Mouse (Mus musculus) limb, embryonic 10.5 days (tissue): Measurements from ENCODE around the gene Krtap5-4. TPM values are rescaled to one million over a fixed set of nuclear protein-coding genes. Genes with fewer than 3 reads are reported as not detected.
"Not testable (repeated sequence)": the region's sequence is repeated elsewhere in the genome, so short reads cannot be mapped to it uniquely, and the experiment has no call there.

ENCODE experiments used
- DNase-seq: peaks from one replicate; pipeline ENCODE4 v3.0.0-alpha.2; 2017; ENCODE audit warnings: low spot score
- H3K27ac ChIP-seq: fragments of 300-500 bp; sonication (generic); 2 replicates; pipeline ENCODE4 v1.5.1; 2016; ENCODE audit warnings: mild to moderate bottlenecking
- H3K27me3 ChIP-seq: fragments of 300-500 bp; sonication (generic); 2 replicates; pipeline ENCODE4 v1.6.1; 2016; ENCODE audit warnings: low read depth, mild to moderate bottlenecking; ENCODE audit not compliant: poor library complexity, severe bottlenecking
- H3K36me3 ChIP-seq: fragments of 300-500 bp; sonication (generic); 2 replicates; pipeline ENCODE4 v1.6.1; 2016; ENCODE audit warnings: mild to moderate bottlenecking, moderate library complexity
- H3K4me1 ChIP-seq: fragments of 300-500 bp; sonication (generic); 2 replicates; pipeline ENCODE4 v1.6.1; 2016
- H3K4me3 ChIP-seq: fragments of 300-500 bp; sonication (generic); 2 replicates; pipeline ENCODE4 v1.5.1; 2016; ENCODE audit warnings: mild to moderate bottlenecking, moderate library complexity
- H3K9me3 ChIP-seq: fragments of 300-500 bp; sonication (generic); replicated peaks from 2 replicates; pipeline ENCODE4 v1.6.1; 2016; ENCODE audit warnings: mild to moderate bottlenecking
- WGBS: fragments of 180-500 bp; shearing (Covaris S2); methylation state at CpG from one replicate; pipeline ENCODE4 v1.1.7; 2016; 5-methylcytosine and 5-hydroxymethylcytosine counted together
- polyA plus RNA-seq: library from polyadenylated mRNA; unstranded; fragments of >200 nt; fragmentation: Nextera tagmentation; extraction: Ambion mirVana; gene quantifications from 2 replicates; pipeline ENCODE4 v1.2.1, GENCODE M21; 2016

Krtap5-4 gene
- polyA plus RNA-seq, 1 experiment from 2014 or later, result not detected

- 37% methylated on average over 3 of the region's 3 CpGs for WGBS
- no peak for DNase-seq
Observed at GRCm38 (mm10) chr7:142328507-142328906, 25.2 kb downstream of the Krtap5-4 start.

DNA sequence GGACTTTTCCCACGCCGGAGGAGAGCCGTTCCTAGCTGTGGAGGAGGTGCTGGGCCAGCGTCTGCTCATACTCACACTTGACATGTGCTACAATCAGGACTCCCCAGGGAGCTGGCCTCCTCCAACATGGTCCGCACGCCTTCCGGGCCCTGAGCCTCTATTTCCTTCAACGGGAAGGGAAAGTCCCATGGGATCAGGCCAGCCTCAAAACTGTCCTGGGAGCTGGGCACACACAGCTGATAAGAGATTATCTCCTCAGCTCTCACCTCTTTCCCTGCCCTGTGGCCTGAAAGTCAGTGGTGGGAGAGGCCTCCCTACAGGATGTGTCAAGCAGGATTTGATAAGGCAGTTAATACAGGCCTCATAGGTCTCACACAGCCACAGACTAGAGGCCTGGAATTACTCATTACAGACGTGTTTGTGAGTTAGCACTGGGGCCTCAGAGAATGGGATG lies 26.9 kb downstream of the Krtap5-4 start:
- H3K4me3 ChIP-seq, result no peak overlapping the region
- no peaks in the 10 kb centered on the region for H3K9me3 ChIP-seq
- no peak for DNase-seq
- H3K27ac ChIP-seq, result peak overlapping the region; percentile 64
- H3K4me1 ChIP-seq, result peaks cover 52% of the 10 kb centered on the region
- no peaks in the 10 kb centered on the region for H3K27me3 ChIP-seq
- WGBS, result 31% methylated on average over 9 of the region's 9 CpGs
- no peaks in the 10 kb centered on the region for H3K36me3 ChIP-seq

More at GRCm38 (mm10) chr7:142328507-142328906, 25.2 kb downstream of the Krtap5-4 start:
- Histone ChIP-seq H3K9me3 (no peaks in the 10 kb centered on the region), H3K27me3 (no peaks in the 10 kb centered on the region), H3K4me3 (no peak overlapping the region), H3K27ac (peak overlapping the region; percentile 67; the same call in 1 of the 2 replicates), H3K4me1 (peaks cover 44% of the 10 kb centered on the region), H3K36me3 (no peaks in the 10 kb centered on the region)

GRCm38 (mm10) chr7:142331281-142331680 lies 27.9 kb downstream of the Krtap5-4 start:
- Histone ChIP-seq H3K9me3 (no peaks in the 10 kb centered on the region), H3K27ac (no peak overlapping the region), H3K27me3 (no peaks in the 10 kb centered on the region), H3K4me3 (no peak overlapping the region), H3K4me1 (peaks cover 52% of the 10 kb centered on the region), H3K36me3 (no peaks in the 10 kb centered on the region)
- WGBS, result 77% methylated on average over 4 of the region's 4 CpGs
- no peak for DNase-seq

- H3K4me1 ChIP-seq, result peaks cover 52% of the 10 kb centered on the region
- 30% methylated on average over 5 of the region's 9 CpGs for WGBS
Observed at GRCm38 (mm10) chr7:142332741-142333140, 29.4 kb downstream of the Krtap5-4 start.

GRCm38 (mm10) chr7:142334246-142334645 lies 30.9 kb downstream of the Krtap5-4 start:
- DNase-seq, result peak; percentile 99
- H3K36me3 ChIP-seq, result no peaks in the 10 kb centered on the region
- 4% methylated on average over 3 of the region's 3 CpGs for WGBS
- peak overlapping the region; percentile 74 for H3K27ac ChIP-seq
- no peaks in the 10 kb centered on the region for H3K9me3 ChIP-seq
- peaks cover 42% of the 10 kb centered on the region for H3K4me1 ChIP-seq
- H3K4me3 ChIP-seq, result no peak overlapping the region
- H3K27me3 ChIP-seq, result no peaks in the 10 kb centered on the region

More at GRCm38 (mm10) chr7:142332741-142333140, 29.4 kb downstream of the Krtap5-4 start:
- not testable (repeated sequence) for H3K9me3 ChIP-seq, H3K4me3 ChIP-seq, H3K36me3 ChIP-seq, DNase-seq, H3K27me3 ChIP-seq
- H3K27ac ChIP-seq, result peak overlapping the region; percentile 74

GRCm38 (mm10) chr7:142335151-142335550 lies 31.8 kb downstream of the Krtap5-4 start:
- peak overlapping the region; percentile 74 for H3K27ac ChIP-seq
- peaks cover 39% of the 10 kb centered on the region for H3K4me1 ChIP-seq
- WGBS, result 90% methylated on average over 8 of the region's 8 CpGs
- no peaks in the 10 kb centered on the region for H3K36me3 ChIP-seq
- DNase-seq, result no peak
- no peaks in the 10 kb centered on the region for H3K9me3 ChIP-seq
- H3K27me3 ChIP-seq, result no peaks in the 10 kb centered on the region
- no peak overlapping the region for H3K4me3 ChIP-seq

- no peaks in the 10 kb centered on the region for H3K9me3 ChIP-seq
- no peak overlapping the region for H3K4me3 ChIP-seq
- 56% methylated on average over 10 of the region's 10 CpGs for WGBS
- peaks cover 16% of the 10 kb centered on the region for H3K4me1 ChIP-seq
- H3K36me3 ChIP-seq, result no peaks in the 10 kb centered on the region
- H3K27me3 ChIP-seq, result no peaks in the 10 kb centered on the region
- no peak for DNase-seq
- peak overlapping the region; percentile 12; the same call in 1 of the 2 replicates for H3K27ac ChIP-seq
Observed at GRCm38 (mm10) chr7:142340269-142340970, 37.1 kb downstream of the Krtap5-4 start.

- Histone ChIP-seq H3K4me1 (peaks cover 16% of the 10 kb centered on the region), H3K36me3 (no peaks in the 10 kb centered on the region), H3K9me3 (no peaks in the 10 kb centered on the region), H3K27me3 (no peaks in the 10 kb centered on the region), H3K4me3 (no peak overlapping the region), H3K27ac (peak overlapping the region; percentile 32)
- no peak for DNase-seq
- WGBS, result 75% methylated on average over 10 of the region's 10 CpGs
Observed at GRCm38 (mm10) chr7:142341564-142342246, 38.4 kb downstream of the Krtap5-4 start.

DNA sequence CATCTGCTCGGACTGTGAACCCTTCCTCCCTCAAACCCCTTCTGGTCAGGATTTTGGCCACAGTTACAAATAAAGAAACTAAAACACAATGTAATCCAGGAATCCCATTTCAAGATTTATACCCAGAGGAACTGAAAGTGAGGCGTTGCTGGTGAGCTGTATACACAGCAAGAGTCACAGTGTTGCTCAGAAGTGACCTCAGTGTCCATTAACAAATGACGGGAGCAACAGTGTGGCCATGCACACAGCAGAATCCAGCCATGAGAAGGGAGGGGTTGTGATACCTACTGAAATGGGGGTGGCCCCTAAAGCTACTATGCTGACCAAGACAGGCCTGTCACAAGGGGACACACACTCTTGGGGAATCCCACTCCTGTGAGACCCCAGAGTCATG lies 38.9 kb downstream of the Krtap5-4 start:
- no peaks in the 10 kb centered on the region for H3K36me3 ChIP-seq
- DNase-seq, result no peak

GRCm38 (mm10) chr7:142347542-142347941 lies 44.2 kb downstream of the Krtap5-4 start:
- H3K4me1 ChIP-seq, result 0 out of 2 replicates have a peak, but pooled peaks cover 5% of the 10 kb centered on the region
- no peaks in the 10 kb centered on the region for H3K9me3 ChIP-seq
- H3K36me3 ChIP-seq, result no peaks in the 10 kb centered on the region
- no peak overlapping the region for H3K27ac ChIP-seq
- no peaks in the 10 kb centered on the region for H3K27me3 ChIP-seq
- no peak for DNase-seq
- WGBS, result 65% methylated on average over 4 of the region's 4 CpGs
- no peak overlapping the region for H3K4me3 ChIP-seq

More for the DNA sequence above, 38.9 kb downstream of the Krtap5-4 start:
- Histone ChIP-seq H3K4me3 (no peak overlapping the region), H3K4me1 (peaks cover 16% of the 10 kb centered on the region), H3K27me3 (no peaks in the 10 kb centered on the region), H3K9me3 (no peaks in the 10 kb centered on the region), H3K27ac (no peak overlapping the region)
- 86% methylated on average over 3 of the region's 3 CpGs for WGBS

GRCm38 (mm10) chr7:142349308-142349961 lies 46.1 kb downstream of the Krtap5-4 start:
- H3K4me3 ChIP-seq, result no peak overlapping the region
- H3K36me3 ChIP-seq, result no peaks in the 10 kb centered on the region
- WGBS, result 29% methylated on average over 9 of the region's 9 CpGs
- no peaks in the 10 kb centered on the region for H3K27me3 ChIP-seq
- DNase-seq, result no peak
- peak overlapping the region; percentile 8; the same call in 1 of the 2 replicates for H3K27ac ChIP-seq
- H3K9me3 ChIP-seq, result no peaks in the 10 kb centered on the region
- H3K4me1 ChIP-seq, result 0 out of 2 replicates have a peak, but pooled peaks cover 5% of the 10 kb centered on the region

GRCm38 (mm10) chr7:142351569-142351968 lies 48.2 kb downstream of the Krtap5-4 start:
- WGBS, result 87% methylated on average over 5 of the region's 5 CpGs
- no peaks in the 10 kb centered on the region for H3K9me3 ChIP-seq

GRCm38 (mm10) chr7:142353854-142354253 lies 50.5 kb downstream of the Krtap5-4 start:
- no peaks in the 10 kb centered on the region for H3K36me3 ChIP-seq
- no peak overlapping the region for H3K4me3 ChIP-seq
- H3K27me3 ChIP-seq, result no peaks in the 10 kb centered on the region
- WGBS, result 75% methylated on average over 5 of the region's 5 CpGs
- no peak for DNase-seq
- no peak overlapping the region for H3K27ac ChIP-seq
- H3K4me1 ChIP-seq, result peaks cover 19% of the 10 kb centered on the region
- no peaks in the 10 kb centered on the region for H3K9me3 ChIP-seq

More at GRCm38 (mm10) chr7:142351569-142351968, 48.2 kb downstream of the Krtap5-4 start:
- H3K36me3 ChIP-seq, result no peaks in the 10 kb centered on the region
- no peak overlapping the region for H3K4me3 ChIP-seq
- H3K4me1 ChIP-seq, result peaks cover 16% of the 10 kb centered on the region
- no peaks in the 10 kb centered on the region for H3K27me3 ChIP-seq
- DNase-seq, result no peak
- H3K27ac ChIP-seq, result no peak overlapping the region
